Mouse (Mus musculus) testis, postnatal 10 days (tissue): ENCODE data around the gene Ranbp1.
"Not testable (repeated sequence)": the region's sequence is repeated elsewhere in the genome, so short reads cannot be mapped to it uniquely, and the experiment has no call there.

Source experiments
- DNase-seq: peaks from one replicate; pipeline ENCODE4 v3.0.0; 2021; ENCODE audit warnings: low spot score

Ranbp1 gene

GRCm38 (mm10) chr16:18248433-18249363 lies at the start of gene Ranbp1, which contains the start of gene Trmt2a:
Gene Ranbp1 (minus strand): TSS chr16:18248732.
Gene Trmt2a (plus strand): TSS chr16:18248679.
- DNase-seq = peak; percentile 99

- DNase-seq = not testable (repeated sequence)
These were observed 41.1 kb upstream of the Ranbp1 start for GRCm38 (mm10) chr16:18289614-18290013.

- peak; percentile 97 for DNase-seq
These were observed 40.6 kb upstream of the Ranbp1 start, which contains the start of gene Dgcr8 for GRCm38 (mm10) chr16:18289067-18289588. Gene Dgcr8 (minus strand): TSS chr16:18289246.

- peak; percentile 86 for DNase-seq
These were observed 40.1 kb upstream of the Ranbp1 start for GRCm38 (mm10) chr16:18288581-18289061.

- no peak for DNase-seq
These were observed 39.6 kb upstream of the Ranbp1 start for GRCm38 (mm10) chr16:18288166-18288565.

- no peak for DNase-seq
These were observed 26.6 kb upstream of the Ranbp1 start for GRCm38 (mm10) chr16:18275166-18275565.

GRCm38 (mm10) chr16:18268182-18268581 lies 19.6 kb upstream of the Ranbp1 start:
- no peak for DNase-seq

- DNase-seq = no peak
These were observed 16.5 kb upstream of the Ranbp1 start for GRCm38 (mm10) chr16:18265024-18265423.

GRCm38 (mm10) chr16:18258221-18258620 lies 9.7 kb upstream of the Ranbp1 start, which contains the start of gene Gm49776:
Gene Gm49776 (minus strand): TSS chr16:18258321.
- DNase-seq = no peak

- DNase-seq = no peak
These were observed 5.3 kb upstream of the Ranbp1 start for GRCm38 (mm10) chr16:18253866-18254265.

- DNase-seq = no peak
These were observed 4.2 kb upstream of the Ranbp1 start for GRCm38 (mm10) chr16:18252736-18253135.

- no peak for DNase-seq
These were observed 2.6 kb upstream of the Ranbp1 start for GRCm38 (mm10) chr16:18250828-18251790.

GRCm38 (mm10) chr16:18250231-18250630 lies 1.7 kb upstream of the Ranbp1 start:
- DNase-seq = no peak

- peak; percentile 62 for DNase-seq
These were observed 934 bp upstream of the Ranbp1 start for GRCm38 (mm10) chr16:18249364-18249967.

- DNase-seq = peak; percentile 63
These were observed 772 bp downstream of the Ranbp1 start for GRCm38 (mm10) chr16:18247521-18248399.

GRCm38 (mm10) chr16:18241581-18241980 lies 7.0 kb downstream of the Ranbp1 start:
- DNase-seq = no peak

- DNase-seq = no peak
These were observed 11.6 kb downstream of the Ranbp1 start for GRCm38 (mm10) chr16:18236676-18237501.

GRCm38 (mm10) chr16:18235389-18236065 lies 13.0 kb downstream of the Ranbp1 start:
- peak; percentile 69 for DNase-seq
